Mouse (Mus musculus): Measurements from ENCODE around the gene A4gnt. TPM values are rescaled to one million over a fixed set of nuclear protein-coding genes. Genes with fewer than 3 reads are reported as not detected.

The A4gnt gene
- polyA plus RNA-seq, 2 experiments: not detected

- Histone ChIP-seq H3K9ac (ENCODE audit: low read depth, low read length, severe bottlenecking) (no peak overlapping the region), H3K4me1 (ENCODE audit: control insufficient read depth, insufficient read depth, low read length) (no peaks in the 10 kb centered on the region), H3K9me3 (ENCODE audit: control insufficient read depth, low read length) (no peaks in the 10 kb centered on the region), H3K36me3 (ENCODE audit: control insufficient read depth, insufficient read depth, low read length) (peaks cover 89% of the 10 kb centered on the region), H3K27me3 (ENCODE audit: control insufficient read depth, insufficient read depth, low read length) (no peaks in the 10 kb centered on the region), H3K4me2 (replicated peaks; ENCODE audit: low read depth, low read length, severe bottlenecking) (no peak overlapping the region), H3K4me3 (replicated peaks; ENCODE audit: low read length) (no peak overlapping the region), H3K27ac (replicated peaks; ENCODE audit: low read depth, low read length) (no peak overlapping the region)
- DNase-seq (ENCODE audit: low spot score) (no peak), ATAC-seq (ENCODE audit: low FRiP score, low read depth) (no peak)
- 89% methylated on average over 6 of the region's 6 CpGs for WGBS
- no peak for TF ChIP-seq POLR2A (IDR thresholded peaks at IDR 0.05; ENCODE audit: borderline replicate concordance, extremely low read depth, insufficient read depth, insufficient read length)
Observed at GRCm38 (mm10) chr9:99646102-99646501, 33.8 kb downstream of the A4gnt start.

- Histone ChIP-seq H3K4me2 (replicated peaks; ENCODE audit: low read depth, low read length, severe bottlenecking) (no peak overlapping the region), H3K27me3 (ENCODE audit: control insufficient read depth, insufficient read depth, low read length) (no peaks in the 10 kb centered on the region), H3K27ac (replicated peaks; ENCODE audit: low read depth, low read length) (no peak overlapping the region), H3K36me3 (ENCODE audit: control insufficient read depth, insufficient read depth, low read length) (peaks cover 74% of the 10 kb centered on the region), H3K9ac (ENCODE audit: low read depth, low read length, severe bottlenecking) (no peak overlapping the region), H3K4me3 (replicated peaks; ENCODE audit: low read length) (no peak overlapping the region), H3K9me3 (ENCODE audit: control insufficient read depth, low read length) (no peaks in the 10 kb centered on the region), H3K4me1 (ENCODE audit: control insufficient read depth, insufficient read depth, low read length) (no peaks in the 10 kb centered on the region)
- DNase-seq (ENCODE audit: low spot score) (no peak), ATAC-seq (ENCODE audit: low FRiP score, low read depth) (no peak)
- TF ChIP-seq POLR2A (IDR thresholded peaks at IDR 0.05; ENCODE audit: borderline replicate concordance, extremely low read depth, insufficient read depth, insufficient read length): no peak
- WGBS: 79% methylated on average over 10 of the region's 10 CpGs
Observed at GRCm38 (mm10) chr9:99660756-99661155, 48.5 kb downstream of the A4gnt start.

- H3K27ac ChIP-seq (replicated peaks; ENCODE audit: low read depth, low read length): no peak overlapping the region
- H3K27me3 ChIP-seq (ENCODE audit: control insufficient read depth, insufficient read depth, low read length): no peaks in the 10 kb centered on the region
- DNase-seq (ENCODE audit: low spot score): no peak
- no peak overlapping the region for H3K4me2 ChIP-seq (replicated peaks; ENCODE audit: low read depth, low read length, severe bottlenecking)
- no peak overlapping the region for H3K9ac ChIP-seq (ENCODE audit: low read depth, low read length, severe bottlenecking)
- WGBS: 77% methylated on average over 16 of the region's 16 CpGs
- H3K36me3 ChIP-seq (ENCODE audit: control insufficient read depth, insufficient read depth, low read length): peaks cover 74% of the 10 kb centered on the region
- no peak for TF ChIP-seq POLR2A (IDR thresholded peaks at IDR 0.05; ENCODE audit: borderline replicate concordance, extremely low read depth, insufficient read depth, insufficient read length)
- H3K4me1 ChIP-seq (ENCODE audit: control insufficient read depth, insufficient read depth, low read length): no peaks in the 10 kb centered on the region
- H3K4me3 ChIP-seq (replicated peaks; ENCODE audit: low read length): no peak overlapping the region
- ATAC-seq (ENCODE audit: low FRiP score, low read depth): no peak
- H3K9me3 ChIP-seq (ENCODE audit: control insufficient read depth, low read length): no peaks in the 10 kb centered on the region
Observed at GRCm38 (mm10) chr9:99661606-99662166, 49.4 kb downstream of the A4gnt start.

GRCm38 (mm10) chr9:99662406-99662805 is 50.1 kb downstream of the A4gnt start:
- Histone ChIP-seq H3K4me1 (ENCODE audit: control insufficient read depth, insufficient read depth, low read length) (no peaks in the 10 kb centered on the region), H3K4me3 (replicated peaks; ENCODE audit: low read length) (no peak overlapping the region)
- 0 out of 2 replicates have a peak, but pooled peaks have one; percentile 39 for ATAC-seq (ENCODE audit: low FRiP score, low read depth)

GRCm38 (mm10) chr9:99662887-99663286 is 50.6 kb downstream of the A4gnt start:
- Histone ChIP-seq H3K4me1 (ENCODE audit: control insufficient read depth, insufficient read depth, low read length) (no peaks in the 10 kb centered on the region), H3K27ac (replicated peaks; ENCODE audit: low read depth, low read length) (no peak overlapping the region), H3K9me3 (ENCODE audit: control insufficient read depth, low read length) (no peaks in the 10 kb centered on the region), H3K36me3 (ENCODE audit: control insufficient read depth, insufficient read depth, low read length) (peaks cover 76% of the 10 kb centered on the region), H3K4me3 (replicated peaks; ENCODE audit: low read length) (no peak overlapping the region), H3K9ac (ENCODE audit: low read depth, low read length, severe bottlenecking) (no peak overlapping the region), H3K4me2 (replicated peaks; ENCODE audit: low read depth, low read length, severe bottlenecking) (no peak overlapping the region), H3K27me3 (ENCODE audit: control insufficient read depth, insufficient read depth, low read length) (no peaks in the 10 kb centered on the region)
- no peak for DNase-seq (ENCODE audit: low spot score)
- TF ChIP-seq POLR2A (IDR thresholded peaks at IDR 0.05; ENCODE audit: borderline replicate concordance, extremely low read depth, insufficient read depth, insufficient read length): no peak
- no peak for ATAC-seq (ENCODE audit: low FRiP score, low read depth)
- 93% methylated on average over 10 of the region's 10 CpGs for WGBS

More at GRCm38 (mm10) chr9:99662406-99662805, 50.1 kb downstream of the A4gnt start:
- H3K27ac ChIP-seq (replicated peaks; ENCODE audit: low read depth, low read length): no peak overlapping the region
- H3K9ac ChIP-seq (ENCODE audit: low read depth, low read length, severe bottlenecking): no peak overlapping the region
- 30% methylated on average over 7 of the region's 7 CpGs for WGBS
- peaks cover 74% of the 10 kb centered on the region for H3K36me3 ChIP-seq (ENCODE audit: control insufficient read depth, insufficient read depth, low read length)
- H3K27me3 ChIP-seq (ENCODE audit: control insufficient read depth, insufficient read depth, low read length): no peaks in the 10 kb centered on the region
- H3K4me2 ChIP-seq (replicated peaks; ENCODE audit: low read depth, low read length, severe bottlenecking): no peak overlapping the region
- TF ChIP-seq POLR2A (IDR thresholded peaks at IDR 0.05; ENCODE audit: borderline replicate concordance, extremely low read depth, insufficient read depth, insufficient read length): no peak
- H3K9me3 ChIP-seq (ENCODE audit: control insufficient read depth, low read length): no peaks in the 10 kb centered on the region
- peak; percentile 83 for DNase-seq (ENCODE audit: low spot score)

All from limb, embryonic 14.5 days (tissue).